Mouse (Mus musculus) heart, adult 2 months (tissue): ENCODE measurements at regions not wholly inside any gene's neighbourhood (a gene's known extent, or its start where the extent isn't known, plus 50 kb on each side); places are given as distances from the start of the nearest gene placed in this dataset.

Experiments
- CTCF ChIP-seq: fragments of 200-600 bp; IDR thresholded peaks from 2 replicates; pipeline ENCODE4 v1.8.1; 2022; ENCODE audit warnings: antibody characterized with exemption, mild to moderate bottlenecking, moderate library complexity
- EP300 ChIP-seq: fragments of 200-500 bp; IDR thresholded peaks from 2 replicates; pipeline ENCODE4 v1.6.1; 2011; ENCODE audit warnings: low read depth, low read length, control low read depth; ENCODE audit not compliant: insufficient read depth
- POLR2A ChIP-seq: fragments of 200-500 bp; IDR thresholded peaks from 2 replicates; pipeline ENCODE4 v1.6.1; 2011; ENCODE audit warnings: mild to moderate bottlenecking, low read depth, low read length, control low read depth; ENCODE audit not compliant: insufficient read depth

GRCm38 (mm10) chr5:148789823-148790222 is 139.3 kb downstream of the Katnal1 start:
- no peak for TF ChIP-seq POLR2A
- TF ChIP-seq CTCF: no peak
- TF ChIP-seq EP300: no peak
